Mouse (Mus musculus): ENCODE results near the gene Mtrex. TPM values are rescaled to one million over a fixed set of nuclear protein-coding genes. Genes with fewer than 3 reads are reported as not detected.

Mtrex gene
- total and polyA plus RNA-seq, 2 experiments from 2014 or later = 14.3 to 22.3 TPM

GRCm38 (mm10) chr13:112910434-112910833 is 16.8 kb downstream of the Mtrex start:
- no peak for TF ChIP-seq CTCF (IDR thresholded peaks at IDR 0.05; ENCODE audit: low read depth)
- no peak for TF ChIP-seq EP300 (IDR thresholded peaks at IDR 0.05; ENCODE audit: low read depth)
- no peak for DNase-seq (ENCODE audit: low spot score)
- peaks cover 58% of the 10 kb centered on the region for H3K36me3 ChIP-seq (replicated peaks; ENCODE audit: control insufficient read depth, insufficient read depth, low read length)
- H3K27ac ChIP-seq (ENCODE audit: low read depth) = no peak overlapping the region
- no peak overlapping the region for H3K4me3 ChIP-seq (ENCODE audit: low read depth, low read length)
- no peaks in the 10 kb centered on the region for H3K4me1 ChIP-seq (ENCODE audit: control insufficient read depth, insufficient read depth)
- H3K9ac ChIP-seq (replicated peaks; ENCODE audit: low read depth, low read length) = no peak overlapping the region
- ATAC-seq (ENCODE audit: insufficient read depth, low read depth) = no peak
- H3K9me3 ChIP-seq (replicated peaks; ENCODE audit: control insufficient read depth, low read length) = no peaks in the 10 kb centered on the region
- WGBS = 78% methylated on average over 4 of the region's 4 CpGs
- H3K27me3 ChIP-seq (ENCODE audit: control insufficient read depth, insufficient read depth, low read length) = no peaks in the 10 kb centered on the region
- no peak overlapping the region for H3K4me2 ChIP-seq (ENCODE audit: low read depth, low read length)

GRCm38 (mm10) chr13:112909663-112910062 is 17.5 kb downstream of the Mtrex start:
- DNase-seq (ENCODE audit: low spot score) (peak; percentile 24), ATAC-seq (ENCODE audit: insufficient read depth, low read depth) (no peak)
- TF ChIP-seq EP300 (IDR thresholded peaks at IDR 0.05; ENCODE audit: low read depth) (no peak), CTCF (IDR thresholded peaks at IDR 0.05; ENCODE audit: low read depth) (peak; percentile 83)
- Histone ChIP-seq H3K9me3 (replicated peaks; ENCODE audit: control insufficient read depth, low read length) (no peaks in the 10 kb centered on the region), H3K4me3 (ENCODE audit: low read depth, low read length) (no peak overlapping the region), H3K9ac (replicated peaks; ENCODE audit: low read depth, low read length) (no peak overlapping the region), H3K27me3 (ENCODE audit: control insufficient read depth, insufficient read depth, low read length) (no peaks in the 10 kb centered on the region), H3K4me2 (ENCODE audit: low read depth, low read length) (no peak overlapping the region), H3K27ac (ENCODE audit: low read depth) (no peak overlapping the region), H3K4me1 (ENCODE audit: control insufficient read depth, insufficient read depth) (no peaks in the 10 kb centered on the region), H3K36me3 (replicated peaks; ENCODE audit: control insufficient read depth, insufficient read depth, low read length) (peaks cover 62% of the 10 kb centered on the region)
- WGBS = 56% methylated on average over 4 of the region's 4 CpGs

GRCm38 (mm10) chr13:112902176-112902575 is 25.0 kb downstream of the Mtrex start:
- ATAC-seq (ENCODE audit: insufficient read depth, low read depth) (no peak), DNase-seq (ENCODE audit: low spot score) (no peak)
- Histone ChIP-seq H3K27me3 (ENCODE audit: control insufficient read depth, insufficient read depth, low read length) (no peaks in the 10 kb centered on the region), H3K9ac (replicated peaks; ENCODE audit: low read depth, low read length) (no peak overlapping the region), H3K36me3 (replicated peaks; ENCODE audit: control insufficient read depth, insufficient read depth, low read length) (peaks cover 71% of the 10 kb centered on the region), H3K4me1 (ENCODE audit: control insufficient read depth, insufficient read depth) (no peaks in the 10 kb centered on the region), H3K4me2 (ENCODE audit: low read depth, low read length) (no peak overlapping the region), H3K9me3 (replicated peaks; ENCODE audit: control insufficient read depth, low read length) (no peaks in the 10 kb centered on the region), H3K4me3 (ENCODE audit: low read depth, low read length) (no peak overlapping the region), H3K27ac (ENCODE audit: low read depth) (no peak overlapping the region)
- WGBS = 88% methylated on average over 3 of the region's 3 CpGs
- TF ChIP-seq EP300 (IDR thresholded peaks at IDR 0.05; ENCODE audit: low read depth) (no peak), CTCF (IDR thresholded peaks at IDR 0.05; ENCODE audit: low read depth) (no peak)

- 93% methylated on average over 12 of the region's 12 CpGs for WGBS
- ATAC-seq (ENCODE audit: insufficient read depth, low read depth) (no peak), DNase-seq (ENCODE audit: low spot score) (no peak)
- H3K9ac ChIP-seq (replicated peaks; ENCODE audit: low read depth, low read length) = no peak overlapping the region
- no peak overlapping the region for H3K4me2 ChIP-seq (ENCODE audit: low read depth, low read length)
- peaks cover 87% of the 10 kb centered on the region for H3K36me3 ChIP-seq (replicated peaks; ENCODE audit: control insufficient read depth, insufficient read depth, low read length)
- no peak overlapping the region for H3K4me3 ChIP-seq (ENCODE audit: low read depth, low read length)
- no peaks in the 10 kb centered on the region for H3K27me3 ChIP-seq (ENCODE audit: control insufficient read depth, insufficient read depth, low read length)
- no peaks in the 10 kb centered on the region for H3K9me3 ChIP-seq (replicated peaks; ENCODE audit: control insufficient read depth, low read length)
- H3K4me1 ChIP-seq (ENCODE audit: control insufficient read depth, insufficient read depth) = no peaks in the 10 kb centered on the region
- no peak overlapping the region for H3K27ac ChIP-seq (ENCODE audit: low read depth)
- TF ChIP-seq CTCF (IDR thresholded peaks at IDR 0.05; ENCODE audit: low read depth) = no peak
- TF ChIP-seq EP300 (IDR thresholded peaks at IDR 0.05; ENCODE audit: low read depth) = no peak
Measured at GRCm38 (mm10) chr13:112887234-112887633, 40.0 kb downstream of the Mtrex start.

- no peak for ATAC-seq (ENCODE audit: insufficient read depth, low read depth)
- H3K36me3 ChIP-seq (replicated peaks; ENCODE audit: control insufficient read depth, insufficient read depth, low read length) = peaks cover 90% of the 10 kb centered on the region
Measured at GRCm38 (mm10) chr13:112871500-112872266, 55.5 kb downstream of the Mtrex start.

More at GRCm38 (mm10) chr13:112871500-112872266, 55.5 kb downstream of the Mtrex start:
- 66% methylated on average over 17 of the region's 17 CpGs for WGBS
- H3K27ac ChIP-seq (ENCODE audit: low read depth) = no peak overlapping the region
- H3K9ac ChIP-seq (replicated peaks; ENCODE audit: low read depth, low read length) = no peak overlapping the region
- DNase-seq (ENCODE audit: low spot score) = no peak
- no peaks in the 10 kb centered on the region for H3K27me3 ChIP-seq (ENCODE audit: control insufficient read depth, insufficient read depth, low read length)
- TF ChIP-seq EP300 (IDR thresholded peaks at IDR 0.05; ENCODE audit: low read depth) (no peak), CTCF (IDR thresholded peaks at IDR 0.05; ENCODE audit: low read depth) (no peak)
- no peaks in the 10 kb centered on the region for H3K9me3 ChIP-seq (replicated peaks; ENCODE audit: control insufficient read depth, low read length)
- H3K4me1 ChIP-seq (ENCODE audit: control insufficient read depth, insufficient read depth) = no peaks in the 10 kb centered on the region
- no peak overlapping the region for H3K4me2 ChIP-seq (ENCODE audit: low read depth, low read length)
- no peak overlapping the region for H3K4me3 ChIP-seq (ENCODE audit: low read depth, low read length)
